Mouse (Mus musculus) liver, embryonic 14.5 days (tissue): ENCODE measurements around the gene Rps16. TPM values are rescaled to one million over a fixed set of nuclear protein-coding genes. Genes with fewer than 3 reads are reported as not detected.

ENCODE experiments used
- ATAC-seq: fragments of 200-750 bp; cut with Nextera tagmentation; 2 replicates; pipeline ENCODE4 v1.8.0; 2017; ENCODE audit warnings: moderate number of reproducible peaks, mild to moderate bottlenecking, moderate library complexity; ENCODE audit not compliant: insufficient read depth
- DNase-seq, 3 experiments: peaks; one replicate each; pipeline ENCODE4 v3.0.0-alpha.2; 2012 to 2013; ENCODE audit warnings: low read depth in 3 of 3, low spot score in 3 of 3
- H3K27ac ChIP-seq: fragments of 300-500 bp; sonication (generic); 2 replicates; pipeline ENCODE4 v1.5.1; 2014; ENCODE audit warnings: moderate library complexity, mild to moderate bottlenecking, control low read depth, inconsistent platforms
- H3K27me3 ChIP-seq: fragments of 300-500 bp; sonication (generic); 2 replicates; pipeline ENCODE4 v1.6.1; 2014; ENCODE audit warnings: mild to moderate bottlenecking, low read length, moderate library complexity; ENCODE audit not compliant: control insufficient read depth, insufficient read depth
- H3K36me3 ChIP-seq: fragments of 300-500 bp; sonication (generic); replicated peaks from 2 replicates; pipeline ENCODE4 v1.6.1; 2014; ENCODE audit warnings: low read depth; ENCODE audit not compliant: control insufficient read depth, insufficient read depth
- H3K4me1 ChIP-seq, 2 experiments: fragments of 200-500 bp in 1 of 2; fragments of 300-500 bp in 1 of 2; sonication (generic) in 1 of 2; replicated peaks; 2 replicates each; pipeline ENCODE4 v1.6.1; 2012 to 2014; ENCODE audit warnings: antibody characterized with exemption in 1 of 2, inconsistent platforms in 1 of 2, low read length in 1 of 2; ENCODE audit not compliant: control insufficient read depth in 2 of 2, insufficient read depth in 2 of 2
- H3K4me2 ChIP-seq: fragments of 300-500 bp; sonication (generic); 2 replicates; pipeline ENCODE4 v1.6.1; 2014; ENCODE audit warnings: low read depth, mild to moderate bottlenecking, control low read depth, moderate library complexity
- H3K4me3 ChIP-seq, 2 experiments: fragments of 200-500 bp in 1 of 2; fragments of 300-500 bp in 1 of 2; sonication (generic) in 1 of 2; 2 replicates each; pipeline ENCODE4 v1.5.1; 2012 to 2014; ENCODE audit warnings: low read depth in 2 of 2, low read length in 2 of 2, mild to moderate bottlenecking in 2 of 2, control low read depth in 1 of 2, inconsistent platforms in 1 of 2, moderate library complexity in 1 of 2; ENCODE audit not compliant: insufficient read depth in 1 of 2
- H3K9ac ChIP-seq: fragments of 300-500 bp; sonication (generic); replicated peaks from 2 replicates; pipeline ENCODE4 v1.6.1; 2014; ENCODE audit warnings: mild to moderate bottlenecking, control low read depth, moderate library complexity
- H3K9me3 ChIP-seq: fragments of 300-500 bp; sonication (generic); 2 replicates; pipeline ENCODE4 v1.6.1; 2016; ENCODE audit warnings: low read length, mixed read lengths; ENCODE audit not compliant: control insufficient read depth
- CTCF ChIP-seq: IDR thresholded peaks from 2 replicates; pipeline ENCODE4 v1.5.1; 2016; ENCODE audit warnings: antibody characterized with exemption, low read depth, control low read depth
- EP300 ChIP-seq: IDR thresholded peaks from 2 replicates; pipeline ENCODE4 v1.6.1; 2016; ENCODE audit warnings: antibody characterized with exemption, low read depth
- WGBS: fragments of 180-500 bp; shearing (Covaris S2); extraction: QIAGEN DNeasy Blood & Tissue Kit; methylation state at CpG from one replicate; pipeline ENCODE4 v1.1.7; 2014; ENCODE audit not compliant: insufficient replicate concordance; 5-methylcytosine and 5-hydroxymethylcytosine counted together
- polyA plus RNA-seq, 2 experiments: library from polyadenylated mRNA; depleted of rRNA in 1 of 2; stranded (reverse) in 1 of 2; unstranded in 1 of 2; fragments of >200 nt; fragmentation: Nextera tagmentation in 1 of 2; extraction: Ambion mirVana in 1 of 2; gene quantifications; 2 replicates each; pipeline versions ENCODE4 v1.2.1 to v1.2.3; 2012 to 2014

Gene Rps16
- polyA plus RNA-seq, 2 experiments: 900 to 1,209 TPM

GRCm38 (mm10) chr7:28354113-28354581 lies 3.7 kb downstream of the Rps16 start:
- DNase-seq (no peak), ATAC-seq (no peak)
- Histone ChIP-seq H3K36me3 (peaks cover 34% of the 10 kb centered on the region), H3K9ac (no peak overlapping the region), H3K27me3 (no peaks in the 10 kb centered on the region), H3K9me3 (no peaks in the 10 kb centered on the region), H3K4me3 (no peak overlapping the region), H3K4me2 (no peak overlapping the region), H3K4me1 (peaks cover 14 to 28% of the 10 kb centered on the region in 2 experiments), H3K27ac (no peak overlapping the region; the same call in 1 of the 2 replicates)
- 78% methylated on average over 3 of the region's 3 CpGs for whole genome bisulfite sequencing
- TF ChIP-seq EP300: no peak
- no peak for TF ChIP-seq CTCF

GRCm38 (mm10) chr7:28354596-28354995 lies 4.1 kb downstream of the Rps16 start:
- Histone ChIP-seq H3K4me2 (no peak overlapping the region), H3K9ac (no peak overlapping the region), H3K36me3 (peaks cover 34% of the 10 kb centered on the region), H3K4me3 (no peak overlapping the region), H3K27me3 (no peaks in the 10 kb centered on the region), H3K9me3 (no peaks in the 10 kb centered on the region), H3K4me1 (peaks cover 12 to 25% of the 10 kb centered on the region in 2 experiments), H3K27ac (no peak overlapping the region)
- TF ChIP-seq CTCF (no peak), EP300 (no peak)
- DNase-seq (no peak), ATAC-seq (no peak)
- 84% methylated on average over 3 of the region's 3 CpGs for WGBS

- no peaks in the 10 kb centered on the region for H3K27me3 ChIP-seq
- peaks cover 34% of the 10 kb centered on the region for H3K36me3 ChIP-seq
- 81% methylated on average over 3 of the region's 3 CpGs for WGBS
- no peaks in the 10 kb centered on the region for H3K9me3 ChIP-seq
- H3K4me1 ChIP-seq: peaks cover 7 to 18% of the 10 kb centered on the region in 2 experiments
- no peak overlapping the region for H3K4me2 ChIP-seq
- DNase-seq (no peak), ATAC-seq (no peak)
- TF ChIP-seq CTCF (no peak), EP300 (no peak)
- H3K4me3 ChIP-seq: no peak overlapping the region
- no peak overlapping the region for H3K9ac ChIP-seq
- no peak overlapping the region for H3K27ac ChIP-seq
These were observed 4.8 kb downstream of the Rps16 start for GRCm38 (mm10) chr7:28355221-28355620.

- no peak overlapping the region for H3K4me3 ChIP-seq
- no peak for TF ChIP-seq EP300
- no peak for TF ChIP-seq CTCF
- H3K9me3 ChIP-seq: no peaks in the 10 kb centered on the region
- H3K4me2 ChIP-seq: no peak overlapping the region
- peaks cover 1 to 13% of the 10 kb centered on the region in 2 experiments for H3K4me1 ChIP-seq
- H3K9ac ChIP-seq: no peak overlapping the region
- H3K36me3 ChIP-seq: peaks cover 28% of the 10 kb centered on the region
- WGBS: 30% methylated on average over 5 of the region's 5 CpGs
- no peaks in the 10 kb centered on the region for H3K27me3 ChIP-seq
- ATAC-seq (no peak), DNase-seq (no peak)
- no peak overlapping the region for H3K27ac ChIP-seq
These were observed 6.5 kb downstream of the Rps16 start for GRCm38 (mm10) chr7:28356981-28357380.

- Histone ChIP-seq H3K27me3 (no peaks in the 10 kb centered on the region), H3K4me3 (no peak overlapping the region), H3K4me2 (peak overlapping the region; percentile 18; the same call in 1 of the 2 replicates), H3K4me1 (peaks cover 0 to 10% of the 10 kb centered on the region in 2 experiments; a peak in 3 of 4 replicates), H3K27ac (no peak overlapping the region; the same call in 1 of the 2 replicates), H3K9me3 (no peaks in the 10 kb centered on the region), H3K36me3 (peaks cover 19% of the 10 kb centered on the region), H3K9ac (no peak overlapping the region)
- WGBS: 10% methylated on average over 5 of the region's 5 CpGs
- ATAC-seq (peak; percentile 34; the same call in 1 of the 2 replicates), DNase-seq (no peak)
- no peak for TF ChIP-seq CTCF
- no peak for TF ChIP-seq EP300
These were observed 7.5 kb downstream of the Rps16 start for GRCm38 (mm10) chr7:28357984-28358383.
